Mouse (Mus musculus) limb, embryonic 12.5 days (tissue): ENCODE data around the gene Skil. TPM values are rescaled to one million over a fixed set of nuclear protein-coding genes. Genes with fewer than 3 reads are reported as not detected.

Source experiments
- ATAC-seq: fragments of 200-750 bp; cut with Nextera tagmentation; 2 replicates; pipeline ENCODE4 v1.8.0; 2017; ENCODE audit warnings: low read depth, moderate TSS enrichment; ENCODE audit not compliant: insufficient number of reproducible peaks, insufficient read depth, low FRiP score, low TSS enrichment
- H3K27ac ChIP-seq: fragments of 300-500 bp; sonication (generic); 2 replicates; pipeline ENCODE4 v1.5.1; 2016; ENCODE audit warnings: mild to moderate bottlenecking, moderate library complexity
- H3K27me3 ChIP-seq: fragments of 300-500 bp; sonication (generic); 2 replicates; pipeline ENCODE4 v1.6.1; 2016; ENCODE audit warnings: mild to moderate bottlenecking, moderate library complexity
- H3K36me3 ChIP-seq: fragments of 300-500 bp; sonication (generic); 2 replicates; pipeline ENCODE4 v1.6.1; 2016; ENCODE audit warnings: mild to moderate bottlenecking, moderate library complexity
- H3K4me1 ChIP-seq: fragments of 300-500 bp; sonication (generic); replicated peaks from 2 replicates; pipeline ENCODE4 v1.6.1; 2016
- H3K4me2 ChIP-seq: fragments of 300-500 bp; sonication (generic); 2 replicates; pipeline ENCODE4 v1.6.1; 2016; ENCODE audit warnings: mild to moderate bottlenecking, moderate library complexity
- H3K4me3 ChIP-seq: fragments of 300-500 bp; sonication (generic); replicated peaks from 2 replicates; pipeline ENCODE4 v1.5.1; 2016; ENCODE audit warnings: mild to moderate bottlenecking
- H3K9ac ChIP-seq: fragments of 300-500 bp; sonication (generic); replicated peaks from 2 replicates; pipeline ENCODE4 v1.6.1; 2016; ENCODE audit warnings: mild to moderate bottlenecking, moderate library complexity
- H3K9me3 ChIP-seq: fragments of 300-500 bp; sonication (generic); 2 replicates; pipeline ENCODE4 v1.6.1; 2016; ENCODE audit warnings: mild to moderate bottlenecking, moderate library complexity
- WGBS: fragments of 180-500 bp; shearing (Covaris S2); methylation state at CpG from one replicate; pipeline ENCODE4 v1.1.7; 2016; 5-methylcytosine and 5-hydroxymethylcytosine counted together
- polyA plus RNA-seq: library from polyadenylated mRNA; unstranded; fragments of >200 nt; fragmentation: Nextera tagmentation; extraction: Ambion mirVana; gene quantifications from 2 replicates; pipeline ENCODE4 v1.2.1, GENCODE M21; 2016

Gene Skil
- polyA plus RNA-seq, 1 experiment from 2014 or later, result 36.2 TPM

DNA sequence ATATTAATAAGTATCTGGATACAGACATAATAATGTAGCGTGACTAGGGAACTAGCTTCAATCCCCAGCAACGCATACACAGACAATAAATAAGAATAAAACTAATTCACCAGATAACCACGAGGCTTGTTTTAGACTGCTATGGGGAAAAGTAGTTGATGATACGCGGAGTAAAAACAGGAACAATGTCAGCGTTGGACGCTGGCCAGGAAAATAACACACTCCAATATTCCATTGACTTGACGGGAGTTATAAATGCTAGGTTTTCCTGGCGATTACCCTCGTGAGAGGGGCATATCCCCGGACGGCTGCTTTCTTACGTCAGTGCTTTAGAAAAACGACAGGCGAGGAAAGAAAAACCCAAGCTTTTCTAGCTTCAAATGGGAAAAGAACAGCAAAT lies 62.9 kb downstream of the Skil start:
- Histone ChIP-seq H3K4me2 (no peak overlapping the region), H3K36me3 (no peaks in the 10 kb centered on the region), H3K9ac (no peak overlapping the region), H3K4me1 (peaks cover 11% of the 10 kb centered on the region), H3K9me3 (no peaks in the 10 kb centered on the region), H3K4me3 (no peak overlapping the region), H3K27me3 (no peaks in the 10 kb centered on the region), H3K27ac (no peak overlapping the region)
- ATAC-seq, result no peak
- 79% methylated on average over 15 of the region's 15 CpGs for WGBS

DNA sequence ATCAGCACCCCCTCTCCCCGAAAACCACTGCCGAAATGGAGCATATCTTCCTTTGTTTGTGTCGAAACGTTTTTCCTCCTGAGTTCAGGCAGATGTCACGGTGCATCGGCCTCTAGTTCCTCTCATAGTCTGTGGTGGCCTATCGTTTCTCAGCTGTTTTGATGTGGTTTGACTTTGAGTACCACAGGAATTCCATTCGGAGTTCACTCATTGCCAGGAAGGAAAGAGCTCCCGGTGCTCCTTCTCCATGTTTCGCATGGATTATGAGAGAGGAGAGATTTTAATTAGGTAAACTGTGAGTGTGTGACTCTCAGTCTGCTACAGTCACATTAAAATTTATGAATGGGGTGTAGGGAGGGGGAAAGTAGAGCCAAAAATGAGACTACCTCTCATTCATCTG lies 65.2 kb downstream of the Skil start:
- WGBS, result 81% methylated on average over 10 of the region's 10 CpGs
- Histone ChIP-seq H3K4me1 (peaks cover 11% of the 10 kb centered on the region), H3K9ac (no peak overlapping the region), H3K36me3 (no peaks in the 10 kb centered on the region), H3K27ac (no peak overlapping the region), H3K4me3 (no peak overlapping the region), H3K9me3 (no peaks in the 10 kb centered on the region), H3K4me2 (no peak overlapping the region), H3K27me3 (no peaks in the 10 kb centered on the region)
- ATAC-seq, result no peak

DNA sequence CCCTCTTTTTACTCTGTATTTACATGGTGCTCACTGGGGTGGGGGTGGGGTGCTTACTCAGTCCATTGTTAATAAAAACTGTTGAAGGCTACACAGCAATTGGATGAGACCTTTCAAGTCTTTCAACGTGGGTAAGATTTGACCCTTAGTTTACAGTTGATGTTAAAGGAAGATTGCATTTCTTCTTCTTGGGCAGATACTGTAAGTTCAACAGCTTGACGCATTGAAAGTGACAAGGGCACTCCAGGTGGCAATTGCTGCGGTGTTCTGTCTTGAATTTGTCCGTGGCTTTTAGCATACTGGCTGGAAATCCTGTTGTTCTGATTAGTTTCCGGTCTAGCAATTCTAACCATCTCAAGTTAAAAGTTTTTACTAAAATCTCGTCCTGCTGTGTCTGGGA lies 66.5 kb downstream of the Skil start:
- H3K27me3 ChIP-seq, result no peaks in the 10 kb centered on the region
- peaks cover 4% of the 10 kb centered on the region; the same call in 1 of the 2 replicates for H3K4me1 ChIP-seq
- H3K27ac ChIP-seq, result no peak overlapping the region
- no peak overlapping the region for H3K9ac ChIP-seq
- no peak overlapping the region for H3K4me3 ChIP-seq
- 50% methylated on average over 6 of the region's 6 CpGs for WGBS
- no peaks in the 10 kb centered on the region for H3K36me3 ChIP-seq
- no peak overlapping the region for H3K4me2 ChIP-seq
- H3K9me3 ChIP-seq, result no peaks in the 10 kb centered on the region
- ATAC-seq, result no peak

DNA sequence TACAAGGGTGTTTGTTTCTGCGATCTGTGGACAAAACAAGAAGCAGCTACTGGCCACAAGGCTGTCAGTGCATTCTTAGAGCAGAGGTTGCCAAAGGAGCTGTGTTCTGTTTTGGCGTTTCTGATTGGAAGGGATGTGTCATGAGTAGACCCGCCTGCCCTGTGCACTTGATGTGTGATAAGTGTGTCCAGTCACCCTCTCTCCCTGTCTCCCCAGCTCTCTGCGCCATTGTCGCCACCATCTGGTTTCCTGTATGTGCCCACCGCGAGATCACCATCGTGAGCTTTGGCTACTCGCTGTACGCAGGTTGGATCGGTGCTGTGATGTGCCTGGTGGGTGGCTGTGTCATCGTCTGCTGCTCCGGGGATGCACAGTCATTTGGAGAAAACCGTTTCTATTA lies 68.0 kb downstream of the Skil start:
- H3K27me3 ChIP-seq, result no peaks in the 10 kb centered on the region
- no peak overlapping the region for H3K4me2 ChIP-seq
- H3K9me3 ChIP-seq, result no peaks in the 10 kb centered on the region
- 0 out of 2 replicates have a peak, but pooled peaks cover 3% of the 10 kb centered on the region for H3K4me1 ChIP-seq
- ATAC-seq, result no peak
- H3K36me3 ChIP-seq, result no peaks in the 10 kb centered on the region
- no peak overlapping the region for H3K27ac ChIP-seq
- WGBS, result 93% methylated on average over 14 of the region's 14 CpGs
- H3K9ac ChIP-seq, result no peak overlapping the region
- H3K4me3 ChIP-seq, result no peak overlapping the region

DNA sequence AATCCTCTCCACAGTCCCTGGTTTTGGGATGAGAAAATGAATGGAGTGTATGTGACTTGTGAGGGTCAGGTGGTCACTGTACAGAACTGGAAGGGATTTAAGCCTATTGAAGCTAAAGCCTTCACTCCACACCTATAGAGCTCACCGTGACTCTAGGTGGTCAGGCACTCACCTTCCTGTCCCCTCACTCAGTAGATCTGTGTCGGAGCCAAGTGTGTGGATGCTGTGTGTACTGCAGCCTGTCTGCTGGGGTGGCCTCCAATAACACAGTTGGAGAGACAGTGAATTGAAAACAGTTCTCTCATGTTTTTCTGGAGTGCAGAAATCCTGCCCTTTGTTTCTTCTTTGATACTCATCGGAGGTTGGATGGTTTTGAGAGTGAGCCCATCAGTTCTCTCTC lies 70.9 kb downstream of the Skil start:
- Histone ChIP-seq H3K4me1 (0 out of 2 replicates have a peak, but pooled peaks cover 3% of the 10 kb centered on the region), H3K27ac (no peak overlapping the region), H3K4me3 (no peak overlapping the region), H3K9me3 (no peaks in the 10 kb centered on the region), H3K27me3 (no peaks in the 10 kb centered on the region), H3K9ac (no peak overlapping the region), H3K4me2 (no peak overlapping the region), H3K36me3 (no peaks in the 10 kb centered on the region)
- WGBS, result 70% methylated on average over 3 of the region's 3 CpGs
- no peak for ATAC-seq

DNA sequence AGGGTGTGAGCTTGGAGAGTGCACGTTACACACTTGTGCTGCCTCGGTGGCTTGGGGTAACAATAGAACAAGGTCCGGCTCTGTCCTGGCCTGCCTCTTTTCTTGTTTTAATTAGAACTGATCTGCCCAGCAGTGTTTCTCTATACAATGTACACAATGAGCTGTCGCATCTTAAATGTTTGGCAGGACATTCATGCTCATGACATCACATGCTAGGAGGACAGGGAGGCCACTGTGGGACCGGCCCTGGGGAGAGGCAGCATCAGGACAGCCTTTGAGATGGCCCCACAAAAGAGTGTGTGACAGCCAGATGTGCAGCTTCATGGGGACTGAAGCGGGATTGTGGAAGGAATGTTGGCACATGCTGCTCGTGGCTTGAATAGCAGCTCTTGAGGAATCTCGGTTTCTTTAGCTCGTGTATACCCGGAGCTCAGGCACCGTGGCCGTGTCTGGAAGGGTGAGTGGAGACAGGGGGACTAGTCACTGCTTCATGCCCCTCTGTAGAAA lies 71.6 kb downstream of the Skil start:
- Histone ChIP-seq H3K4me2 (no peak overlapping the region), H3K9ac (no peak overlapping the region), H3K4me3 (no peak overlapping the region), H3K27ac (no peak overlapping the region), H3K9me3 (no peaks in the 10 kb centered on the region), H3K4me1 (no peaks in the 10 kb centered on the region), H3K36me3 (no peaks in the 10 kb centered on the region), H3K27me3 (no peaks in the 10 kb centered on the region)
- ATAC-seq, result no peak
- 78% methylated on average over 12 of the region's 12 CpGs for WGBS

Other genes with a start within 250 kb of the Skil start
- gene Gpr160, start 239.1 kb upstream of the Skil start, polyA plus RNA-seq, result 1.2 and 1.8 TPM in 2 replicates
- 5.6 and 6.5 TPM in 2 replicates for gene Phc3, start 125.6 kb upstream of the Skil start, polyA plus RNA-seq
- gene Prkci, start 99.3 kb upstream of the Skil start, polyA plus RNA-seq, result 44.9 and 49.8 TPM in 2 replicates
- 4.9 and 5.2 TPM in 2 replicates for gene Cldn11, start 54.9 kb downstream of the Skil start, polyA plus RNA-seq
- 0.08 and 0.12 TPM in 2 replicates for gene Slc7a14, start 215.3 kb downstream of the Skil start, polyA plus RNA-seq